Mouse (Mus musculus) naive thymus-derived CD4-positive, alpha-beta T cell, adult 2 months (primary cell): Measurements from ENCODE around the gene Prrt1.

Experiments
- DNase-seq: peaks from one replicate; pipeline ENCODE4 v3.0.0-alpha.2; 2011; ENCODE audit warnings: low read depth

The Prrt1 gene

GRCm38 (mm10) chr17:34628644-34628967 is 727 bp upstream of the Prrt1 start:
- DNase-seq, result no peak

- DNase-seq, result peak; percentile 71
Measured at GRCm38 (mm10) chr17:34629796-34630603, 667 bp downstream of the Prrt1 start.

- peak; percentile 40 for DNase-seq
Measured at GRCm38 (mm10) chr17:34630761-34631301, 1.5 kb downstream of the Prrt1 start.

- no peak for DNase-seq
Measured at GRCm38 (mm10) chr17:34631647-34632046, 2.3 kb downstream of the Prrt1 start.

- peak; percentile 79 for DNase-seq
Measured at GRCm38 (mm10) chr17:34632261-34632691, 2.9 kb downstream of the Prrt1 start.

- DNase-seq, result no peak
Measured at GRCm38 (mm10) chr17:34635671-34636070, 6.3 kb downstream of the Prrt1 start.

GRCm38 (mm10) chr17:34637459-34637858 is 8.1 kb downstream of the Prrt1 start:
- DNase-seq, result no peak

- no peak for DNase-seq
Measured at GRCm38 (mm10) chr17:34639461-34640255, 10.3 kb downstream of the Prrt1 start.

- DNase-seq, result no peak
Measured at GRCm38 (mm10) chr17:34640778-34641601, 11.7 kb downstream of the Prrt1 start.

- no peak for DNase-seq
Measured at GRCm38 (mm10) chr17:34641945-34642344, 12.6 kb downstream of the Prrt1 start.

GRCm38 (mm10) chr17:34643379-34643778 is 14.0 kb downstream of the Prrt1 start:
- DNase-seq, result no peak

- DNase-seq, result peak; percentile 24
Measured at GRCm38 (mm10) chr17:34643944-34644343, 14.6 kb downstream of the Prrt1 start.

GRCm38 (mm10) chr17:34644608-34645007 is 15.3 kb downstream of the Prrt1 start, which contains the start of gene Fkbpl:
Gene Fkbpl (plus strand): TSS chr17:34644764.
- peak; percentile 98 for DNase-seq

- no peak for DNase-seq
Measured at GRCm38 (mm10) chr17:34645256-34645829, 16.0 kb downstream of the Prrt1 start.

GRCm38 (mm10) chr17:34645831-34646511 is 16.6 kb downstream of the Prrt1 start:
- peak; percentile 25 for DNase-seq

- peak; percentile 97 for DNase-seq
Measured at GRCm38 (mm10) chr17:34646906-34647787, 17.8 kb downstream of the Prrt1 start, which contains the start of gene Atf6b. Gene Atf6b (plus strand): TSS chr17:34647146.

GRCm38 (mm10) chr17:34648141-34648890 is 19.0 kb downstream of the Prrt1 start:
- DNase-seq, result no peak

GRCm38 (mm10) chr17:34649106-34649864 is 20.0 kb downstream of the Prrt1 start:
- DNase-seq, result no peak
